Mouse (Mus musculus) MEL (cell line): ENCODE results near the gene Cga. TPM values are rescaled to one million over a fixed set of nuclear protein-coding genes. Genes with fewer than 3 reads are reported as not detected.

Source experiments
- DNase-seq: peaks from one replicate; pipeline ENCODE4 v3.0.0; 2011; ENCODE audit warnings: low read depth, low spot score
- H3K27ac ChIP-seq: 2 replicates; pipeline ENCODE4 v1.5.1; 2012; ENCODE audit warnings: low read depth, mild to moderate bottlenecking, control low read depth, low read length, moderate library complexity; ENCODE audit not compliant: control insufficient read depth
- H3K27me3 ChIP-seq, 2 experiments: fragments of 150-350 bp in 1 of 2; sonication (generic) in 1 of 2; 2 replicates each; pipeline ENCODE4 v1.6.1; 2012; ENCODE audit warnings: low read length in 2 of 2, mild to moderate bottlenecking in 2 of 2, improper control_type of control experiment in 1 of 2, moderate library complexity in 1 of 2; ENCODE audit not compliant: insufficient read depth in 2 of 2, control insufficient read depth in 1 of 2
- H3K36me3 ChIP-seq, 2 experiments: 2 replicates each; pipeline ENCODE4 v1.6.1; 2012 to 2014; ENCODE audit warnings: low read length in 2 of 2, improper control_type of control experiment in 1 of 2, inconsistent platforms in 1 of 2, mild to moderate bottlenecking in 1 of 2; ENCODE audit not compliant: insufficient read depth in 2 of 2, control insufficient read depth in 1 of 2
- H3K4me1 ChIP-seq, 2 experiments: fragments of 150-350 bp in 1 of 2; sonication (generic) in 1 of 2; 2 replicates each; pipeline ENCODE4 v1.6.1; 2012; ENCODE audit warnings: low read length in 2 of 2, improper control_type of control experiment in 1 of 2, mild to moderate bottlenecking in 1 of 2; ENCODE audit not compliant: insufficient read depth in 2 of 2, control insufficient read depth in 1 of 2
- H3K4me3 ChIP-seq, 2 experiments: fragments of 150-350 bp in 1 of 2; sonication (generic) in 1 of 2; 2 replicates each; pipeline ENCODE4 v1.5.1; 2012; ENCODE audit warnings: low read depth in 2 of 2, low read length in 2 of 2, mild to moderate bottlenecking in 2 of 2, moderate library complexity in 2 of 2, control low read depth in 1 of 2, improper control_type of control experiment in 1 of 2; ENCODE audit not compliant: control insufficient read depth in 1 of 2, insufficient read depth in 1 of 2
- H3K79me2 ChIP-seq: 2 replicates; pipeline ENCODE4 v1.6.1; 2012; ENCODE audit warnings: mild to moderate bottlenecking, low read length, moderate library complexity; ENCODE audit not compliant: control insufficient read depth, poor library complexity, insufficient read depth
- H3K9ac ChIP-seq: 2 replicates; pipeline ENCODE4 v1.6.1; 2012; ENCODE audit warnings: low read depth, mild to moderate bottlenecking, control low read depth, low read length, moderate library complexity; ENCODE audit not compliant: control insufficient read depth, poor library complexity, severe bottlenecking
- H3K9me3 ChIP-seq: fragments of 150-350 bp; sonication (generic); replicated peaks from 2 replicates; pipeline ENCODE4 v1.6.1; 2012; ENCODE audit warnings: mild to moderate bottlenecking, low read length, improper control_type of control experiment, moderate library complexity; ENCODE audit not compliant: insufficient read depth
- CHD2 ChIP-seq: IDR thresholded peaks from 2 replicates; pipeline ENCODE4 v1.6.1; 2011; ENCODE audit warnings: low read length, improper control_type of control experiment
- CTCF ChIP-seq, 3 experiments: IDR thresholded peaks in 2 of 3; conservative IDR thresholded peaks in 1 of 3; 2 replicates each; pipeline ENCODE4 v1.5.1; 2011 to 2012; ENCODE audit warnings: low read length in 3 of 3, low read depth in 2 of 3, mild to moderate bottlenecking in 2 of 3, improper control_type of control experiment in 1 of 3, inconsistent platforms in 1 of 3, mixed read lengths in 1 of 3, moderate library complexity in 1 of 3; ENCODE audit not compliant: control insufficient read depth in 1 of 3, insufficient read depth in 1 of 3, poor library complexity in 1 of 3, severe bottlenecking in 1 of 3
- ELF1 ChIP-seq: IDR thresholded peaks from 2 replicates; pipeline ENCODE4 v1.6.1; 2014; ENCODE audit warnings: low read depth, mild to moderate bottlenecking, inconsistent platforms, low read length, improper control_type of control experiment, moderate library complexity
- EP300 ChIP-seq, 2 experiments: IDR thresholded peaks; 2 replicates each; pipeline ENCODE4 v1.6.1; 2011; ENCODE audit warnings: improper control_type of control experiment in 2 of 2, low read length in 2 of 2, low read depth in 1 of 2, mild to moderate bottlenecking in 1 of 2
- ETS1 ChIP-seq: IDR thresholded peaks from 2 replicates; pipeline ENCODE4 v1.6.1; 2012; ENCODE audit warnings: low read depth, mild to moderate bottlenecking, inconsistent platforms, low read length, improper control_type of control experiment, moderate library complexity
- GATA1 ChIP-seq: IDR thresholded peaks from 2 replicates; pipeline ENCODE4 v1.6.1; 2011; ENCODE audit warnings: low read depth, low read length, improper control_type of control experiment
- KAT2A ChIP-seq: conservative IDR thresholded peaks from 2 replicates; pipeline ENCODE4 v1.6.1; 2012; ENCODE audit warnings: low read depth, low read length, improper control_type of control experiment, inconsistent platforms
- MAX ChIP-seq: IDR thresholded peaks from 2 replicates; pipeline ENCODE4 v1.6.1; 2011; ENCODE audit warnings: low read length, improper control_type of control experiment
- MAZ ChIP-seq: IDR thresholded peaks from 2 replicates; pipeline ENCODE4 v1.6.1; 2012; ENCODE audit warnings: low read depth, mild to moderate bottlenecking, inconsistent platforms, low read length, improper control_type of control experiment
- MEF2A ChIP-seq: IDR thresholded peaks from 2 replicates; pipeline ENCODE4 v1.6.1; 2014; ENCODE audit warnings: low read depth, mild to moderate bottlenecking, inconsistent platforms, low read length, improper control_type of control experiment; ENCODE audit not compliant: poor library complexity, insufficient replicate concordance, severe bottlenecking; ENCODE audit errors: extremely low read depth
- MXI1 ChIP-seq: IDR thresholded peaks from 2 replicates; pipeline ENCODE4 v1.6.1; 2011; ENCODE audit warnings: mild to moderate bottlenecking, low read depth, low read length, improper control_type of control experiment
- NRF1 ChIP-seq: IDR thresholded peaks from 2 replicates; pipeline ENCODE4 v1.6.1; 2014; ENCODE audit warnings: low read depth, mild to moderate bottlenecking, inconsistent platforms, low read length, improper control_type of control experiment, moderate library complexity; ENCODE audit not compliant: poor library complexity, insufficient read depth, severe bottlenecking
- POLR2AphosphoS5 ChIP-seq: IDR thresholded peaks from 2 replicates; pipeline ENCODE4 v1.6.1; 2012; ENCODE audit warnings: low read depth, borderline replicate concordance, mild to moderate bottlenecking, inconsistent platforms, low read length, moderate library complexity, mixed read lengths
- RCOR1 ChIP-seq: IDR thresholded peaks from 2 replicates; pipeline ENCODE4 v1.6.1; 2012; ENCODE audit warnings: low read depth, mild to moderate bottlenecking, inconsistent platforms, low read length, improper control_type of control experiment
- TCF12 ChIP-seq: IDR thresholded peaks from 2 replicates; pipeline ENCODE4 v1.6.1; 2014; ENCODE audit warnings: low read depth, mild to moderate bottlenecking, inconsistent platforms, low read length, improper control_type of control experiment, moderate library complexity
- USF1 ChIP-seq: IDR thresholded peaks from 2 replicates; pipeline ENCODE4 v1.6.1; 2014; ENCODE audit warnings: low read depth, mild to moderate bottlenecking, inconsistent platforms, low read length, improper control_type of control experiment, moderate library complexity
- ZKSCAN1 ChIP-seq: IDR thresholded peaks from 2 replicates; pipeline ENCODE4 v1.6.1; 2012; ENCODE audit warnings: low read depth, mild to moderate bottlenecking, inconsistent platforms, low read length, improper control_type of control experiment, moderate library complexity
- polyA plus RNA-seq, 2 experiments: library from polyadenylated mRNA; stranded (reverse) in 1 of 2; unstranded in 1 of 2; fragments of >175 nt in 1 of 2; fragments of >200 nt in 1 of 2; gene quantifications; 2 replicates each; pipeline versions ENCODE4 v1.2.1 to v1.2.4; 2012; ENCODE audit warnings: low replicate concordance in 2 of 2, low read depth in 1 of 2; ENCODE audit not compliant: insufficient read length in 2 of 2, insufficient read depth in 1 of 2, missing spikeins in 1 of 2
- total RNA-seq: library from RNA; depleted of rRNA; stranded (reverse); fragments of 300-350 nt; gene quantifications from 2 replicates; pipeline ENCODE4 v1.2.3, GENCODE M21; 2012; rRNA removed

Gene Cga
- not detected in 2 replicates for total RNA-seq
- not detected for polyA plus RNA-seq

GRCm38 (mm10) chr4:34893479-34893878, at the start of gene Cga:
Gene Cga, plus strand, starts transcription at chr4:34893779.
- H3K4me1 ChIP-seq = peaks cover 7 to 13% of the 10 kb centered on the region in 2 experiments
- peaks cover 0 to 15% of the 10 kb centered on the region in 2 experiments; a peak in 2 of 4 replicates for H3K36me3 ChIP-seq
- H3K4me3 ChIP-seq = no peak within 1 kb of the TSS
- H3K9ac ChIP-seq = no peak within 1 kb of the TSS
- no peak within 1 kb of the TSS for H3K27ac ChIP-seq
- no peaks in the 10 kb centered on the region for H3K9me3 ChIP-seq
- no peaks in the 10 kb centered on the region for H3K79me2 ChIP-seq
- H3K27me3 ChIP-seq = peaks cover 3 to 4% of the 10 kb centered on the region in 2 experiments
- no peak for TF ChIP-seq ELF1
- TF ChIP-seq POLR2AphosphoS5 = no peak
- TF ChIP-seq MXI1 = no peak
- TF ChIP-seq MAZ = no peak
- no peak for TF ChIP-seq MEF2A
- no peak for TF ChIP-seq TCF12
- TF ChIP-seq, all 39 proteins: peak for 0
- no peak for DNase-seq

DNA sequence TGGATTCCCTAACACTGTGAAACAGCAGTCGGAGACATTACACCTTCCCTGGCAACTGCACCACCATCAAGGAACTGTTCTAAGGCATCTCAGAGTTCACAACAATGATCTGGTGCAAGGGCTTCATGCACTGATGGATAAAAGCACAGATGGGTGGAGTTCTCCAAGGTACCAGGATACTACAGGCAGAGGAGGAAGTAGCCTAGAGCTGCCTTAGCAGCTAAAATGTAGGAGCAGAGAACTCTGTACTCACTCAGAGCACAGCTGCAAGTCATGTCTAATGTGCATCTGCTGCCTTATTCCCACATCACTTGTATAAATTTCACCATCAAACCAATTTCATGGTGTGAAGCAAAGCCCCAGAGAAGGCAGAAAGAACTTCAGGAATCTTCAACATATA, 49.7 kb upstream of the Cga start:
- Histone ChIP-seq H3K4me3 (no peak overlapping the region), H3K27ac (no peak overlapping the region), H3K27me3 (no peaks in the 10 kb centered on the region), H3K4me1 (no peaks in the 10 kb centered on the region), H3K9me3 (no peaks in the 10 kb centered on the region), H3K79me2 (peaks cover 23% of the 10 kb centered on the region), H3K36me3 (peaks cover 0 to 9% of the 10 kb centered on the region in 2 experiments; a peak in 3 of 4 replicates), H3K9ac (no peak overlapping the region)
- no peak for TF ChIP-seq CTCF (IDR thresholded peaks at IDR 0.05 in 2 of 3, conservative IDR thresholded peaks at IDR 0.05 in 1 of 3; ENCODE audit: control insufficient read depth in 1 of 3, insufficient read depth in 1 of 3, low read depth in 2 of 3, low read length in 3 of 3, poor library complexity in 1 of 3, severe bottlenecking in 1 of 3)
- TF ChIP-seq ETS1 = no peak
- TF ChIP-seq ZKSCAN1 = no peak
- no peak for TF ChIP-seq MAX
- TF ChIP-seq NRF1 = no peak
- no peak for TF ChIP-seq USF1
- TF ChIP-seq GATA1 = no peak
- no peak for TF ChIP-seq CHD2
- TF ChIP-seq MEF2A = no peak
- no peak for TF ChIP-seq KAT2A
- TF ChIP-seq EP300 (IDR thresholded peaks at IDR 0.05; ENCODE audit: low read depth in 1 of 2, low read length in 2 of 2) = no peak
- TF ChIP-seq MXI1 = no peak
- no peak for TF ChIP-seq RCOR1
- DNase-seq = peak; percentile 48
